Mouse (Mus musculus): ENCODE data around the gene Ablim1. TPM values are rescaled to one million over a fixed set of nuclear protein-coding genes. Genes with fewer than 3 reads are reported as not detected.
A peak's percentile ranks its signal among the peaks of the same experiment; 100 is the strongest.

Ablim1 gene
- total and polyA plus RNA-seq, 2 experiments from 2014 or later: 44.7 to 71.7 TPM

- H3K4me1 ChIP-seq (ENCODE audit: insufficient read depth, low read length): no peaks in the 10 kb centered on the region
- no peak overlapping the region for H3K27ac ChIP-seq
- no peak overlapping the region for H3K4me2 ChIP-seq (ENCODE audit: low read depth, low read length)
- H3K9ac ChIP-seq (replicated peaks; ENCODE audit: low read length): no peak overlapping the region
- H3K9me3 ChIP-seq (ENCODE audit: low read length): no peaks in the 10 kb centered on the region
- DNase-seq (ENCODE audit: low spot score) (no peak), ATAC-seq (no peak)
- H3K36me3 ChIP-seq (ENCODE audit: insufficient read depth, low read length): no peaks in the 10 kb centered on the region
- no peak overlapping the region for H3K4me3 ChIP-seq (ENCODE audit: low read length)
- WGBS: 58% methylated on average over 5 of the region's 5 CpGs
- TF ChIP-seq CTCF (IDR thresholded peaks at IDR 0.05; ENCODE audit: low read depth): no peak
- H3K27me3 ChIP-seq (ENCODE audit: insufficient read depth, low read length): no peaks in the 10 kb centered on the region
Observed at GRCm38 (mm10) chr19:57092958-57093697, 221.6 kb downstream of the Ablim1 start.

- WGBS: 61% methylated on average over 7 of the region's 7 CpGs
Observed at GRCm38 (mm10) chr19:57091278-57091677, 223.4 kb downstream of the Ablim1 start.

GRCm38 (mm10) chr19:57088804-57089369 is 225.8 kb downstream of the Ablim1 start:
- 73% methylated on average over 2 of the region's 2 CpGs for WGBS
- no peak for TF ChIP-seq CTCF (IDR thresholded peaks at IDR 0.05; ENCODE audit: low read depth)

More at GRCm38 (mm10) chr19:57091278-57091677, 223.4 kb downstream of the Ablim1 start:
- DNase-seq (ENCODE audit: low spot score): no peak
- Histone ChIP-seq H3K27me3 (ENCODE audit: insufficient read depth, low read length) (no peaks in the 10 kb centered on the region), H3K36me3 (ENCODE audit: insufficient read depth, low read length) (no peaks in the 10 kb centered on the region), H3K4me3 (ENCODE audit: low read length) (no peak overlapping the region), H3K27ac (no peak overlapping the region), H3K4me1 (ENCODE audit: insufficient read depth, low read length) (no peaks in the 10 kb centered on the region), H3K9ac (replicated peaks; ENCODE audit: low read length) (no peak overlapping the region), H3K4me2 (ENCODE audit: low read depth, low read length) (no peak overlapping the region), H3K9me3 (ENCODE audit: low read length) (no peaks in the 10 kb centered on the region)
- TF ChIP-seq CTCF (IDR thresholded peaks at IDR 0.05; ENCODE audit: low read depth): no peak
- ATAC-seq: no peak

GRCm38 (mm10) chr19:57084520-57085166 is 230.1 kb downstream of the Ablim1 start:
- no peak overlapping the region for H3K4me2 ChIP-seq (ENCODE audit: low read depth, low read length)
- ATAC-seq (0 out of 2 replicates have a peak, but pooled peaks have one; percentile 45), DNase-seq (ENCODE audit: low spot score) (peak; percentile 81)
- no peak overlapping the region for H3K4me3 ChIP-seq (ENCODE audit: low read length)
- no peaks in the 10 kb centered on the region for H3K36me3 ChIP-seq (ENCODE audit: insufficient read depth, low read length)
- H3K27me3 ChIP-seq (ENCODE audit: insufficient read depth, low read length): no peaks in the 10 kb centered on the region
- no peak overlapping the region for H3K27ac ChIP-seq
- 69% methylated on average over 5 of the region's 5 CpGs for WGBS
- H3K4me1 ChIP-seq (ENCODE audit: insufficient read depth, low read length): peaks cover 4% of the 10 kb centered on the region; the same call in 1 of the 2 replicates
- no peak for TF ChIP-seq CTCF (IDR thresholded peaks at IDR 0.05; ENCODE audit: low read depth)
- H3K9me3 ChIP-seq (ENCODE audit: low read length): no peaks in the 10 kb centered on the region
- H3K9ac ChIP-seq (replicated peaks; ENCODE audit: low read length): no peak overlapping the region

More at GRCm38 (mm10) chr19:57088804-57089369, 225.8 kb downstream of the Ablim1 start:
- no peak overlapping the region for H3K4me2 ChIP-seq (ENCODE audit: low read depth, low read length)
- no peak overlapping the region for H3K27ac ChIP-seq
- no peak overlapping the region for H3K9ac ChIP-seq (replicated peaks; ENCODE audit: low read length)
- no peaks in the 10 kb centered on the region for H3K4me1 ChIP-seq (ENCODE audit: insufficient read depth, low read length)
- ATAC-seq (no peak), DNase-seq (ENCODE audit: low spot score) (no peak)
- no peaks in the 10 kb centered on the region for H3K36me3 ChIP-seq (ENCODE audit: insufficient read depth, low read length)
- no peaks in the 10 kb centered on the region for H3K9me3 ChIP-seq (ENCODE audit: low read length)
- H3K4me3 ChIP-seq (ENCODE audit: low read length): no peak overlapping the region
- H3K27me3 ChIP-seq (ENCODE audit: insufficient read depth, low read length): no peaks in the 10 kb centered on the region

GRCm38 (mm10) chr19:57083887-57084286 is 230.8 kb downstream of the Ablim1 start:
- no peak for TF ChIP-seq CTCF (IDR thresholded peaks at IDR 0.05; ENCODE audit: low read depth)
- ATAC-seq (no peak), DNase-seq (ENCODE audit: low spot score) (no peak)
- H3K27ac ChIP-seq: 0 out of 2 replicates have a peak overlapping the region, but pooled peaks have one; percentile 8
- H3K4me2 ChIP-seq (ENCODE audit: low read depth, low read length): no peak overlapping the region
- H3K4me1 ChIP-seq (ENCODE audit: insufficient read depth, low read length): peaks cover 4% of the 10 kb centered on the region; the same call in 1 of the 2 replicates
- no peaks in the 10 kb centered on the region for H3K36me3 ChIP-seq (ENCODE audit: insufficient read depth, low read length)
- H3K9ac ChIP-seq (replicated peaks; ENCODE audit: low read length): no peak overlapping the region
- H3K4me3 ChIP-seq (ENCODE audit: low read length): no peak overlapping the region
- WGBS: 88% methylated on average over 2 of the region's 2 CpGs
- no peaks in the 10 kb centered on the region for H3K27me3 ChIP-seq (ENCODE audit: insufficient read depth, low read length)
- no peaks in the 10 kb centered on the region for H3K9me3 ChIP-seq (ENCODE audit: low read length)

- ATAC-seq (no peak), DNase-seq (ENCODE audit: low spot score) (no peak)
- H3K27ac ChIP-seq: no peak overlapping the region
- no peak overlapping the region for H3K9ac ChIP-seq (replicated peaks; ENCODE audit: low read length)
- H3K36me3 ChIP-seq (ENCODE audit: insufficient read depth, low read length): no peaks in the 10 kb centered on the region
- TF ChIP-seq CTCF (IDR thresholded peaks at IDR 0.05; ENCODE audit: low read depth): no peak
- H3K4me1 ChIP-seq (ENCODE audit: insufficient read depth, low read length): peaks cover 10% of the 10 kb centered on the region; the same call in 1 of the 2 replicates
- no peaks in the 10 kb centered on the region for H3K9me3 ChIP-seq (ENCODE audit: low read length)
- no peak overlapping the region for H3K4me3 ChIP-seq (ENCODE audit: low read length)
- H3K27me3 ChIP-seq (ENCODE audit: insufficient read depth, low read length): no peaks in the 10 kb centered on the region
- no peak overlapping the region for H3K4me2 ChIP-seq (ENCODE audit: low read depth, low read length)
- 65% methylated on average over 10 of the region's 10 CpGs for WGBS
Observed at GRCm38 (mm10) chr19:57083183-57083555, 231.6 kb downstream of the Ablim1 start.

Data from hindbrain, postnatal 0 days (tissue).